14 mouse cellular contexts compared by ENCODE assay signal in the genomic region with DNA sequence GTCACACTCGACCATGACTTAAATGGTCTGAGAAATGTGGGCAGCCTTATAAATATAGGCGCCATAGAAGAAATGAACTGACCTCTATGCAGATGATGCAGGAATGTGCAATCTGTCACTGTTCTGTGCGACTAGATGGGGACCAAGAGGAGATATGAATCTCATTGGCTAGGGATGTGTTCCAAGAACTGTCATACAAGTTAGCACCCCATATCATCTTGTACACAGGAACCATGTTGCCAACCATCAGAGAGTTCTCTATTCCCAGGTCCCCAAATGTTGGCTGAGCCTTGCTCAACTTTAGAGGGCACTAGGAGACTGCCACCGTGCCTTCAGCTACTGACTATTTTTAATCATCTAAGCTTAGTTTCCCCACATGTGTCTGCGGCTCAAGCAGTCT.
A peak's percentile ranks its signal among the peaks of the same experiment; 100 is the strongest.
DNase-seq lines count a peak whose midpoint lies in the region; ATAC-seq and TF ChIP-seq lines count a peak whose summit lies in the region.
"Had no signal": no experiment of that assay in that cellular context is flagged by ENCODE, and none has a peak within 500 bp of the region (broad histone marks: within the 10 kb centered on the region; RNA-seq: fewer than 3 reads in every experiment).

No protein-coding gene starts in this region.

- no peaks in the 10 kb centered on the region for H3K27me3 ChIP-seq in forebrain, embryonic 14.5 days (replicated peaks; ENCODE audit: control insufficient read depth, insufficient read depth, low read length)
- H3K27me3 ChIP-seq in forebrain, embryonic 12.5 days = no peaks in the 10 kb centered on the region
- no peaks in the 10 kb centered on the region for H3K27me3 ChIP-seq in forebrain, embryonic 16.5 days (replicated peaks; ENCODE audit: control insufficient read depth, insufficient read depth, low read length)
- no peaks in the 10 kb centered on the region for H3K27me3 ChIP-seq in cerebellum, adult 2 months (ENCODE audit: control insufficient read depth, insufficient read depth, low read length)
- H3K27me3 ChIP-seq: embryonic facial prominence, embryonic 12.5 days had no signal

- DNase-seq in forebrain, embryonic 14.5 days (ENCODE audit: low spot score) = peak; percentile 60
- peak; percentile 69 for DNase-seq in brain, embryonic 14.5 days (ENCODE audit: low read depth)
- DNase-seq in cerebellum, adult 8-10 months = no peak
- DNase-seq in cerebellum, adult 2 months = no peak
- DNase-seq: adrenal gland, adult 2 months; adrenal gland, postnatal 10 days; adrenal gland, postnatal 25 days; cerebellum, adult 11-12 months; cerebellum, adult 9-10 months; cerebellum, postnatal 25 days had no signal

- peak; percentile 60; the same call in 1 of the 2 replicates for ATAC-seq in forebrain, embryonic 14.5 days
- no peak for ATAC-seq in forebrain, embryonic 12.5 days (ENCODE audit: low FRiP score)
- peak; percentile 67 for ATAC-seq in forebrain, embryonic 16.5 days

- H3K4me1 ChIP-seq in forebrain, embryonic 14.5 days (ENCODE audit: control insufficient read depth, insufficient read depth, low read length) = no peaks in the 10 kb centered on the region
- peaks cover 5% of the 10 kb centered on the region; the same call in 1 of the 2 replicates for H3K4me1 ChIP-seq in forebrain, embryonic 12.5 days
- H3K4me1 ChIP-seq in forebrain, embryonic 16.5 days (replicated peaks; ENCODE audit: control insufficient read depth, insufficient read depth, low read length) = peaks cover 19% of the 10 kb centered on the region; the same call in 1 of the 2 replicates
- H3K4me1 ChIP-seq in cerebellum, adult 2 months (ENCODE audit: control insufficient read depth, insufficient read depth, low read length) = peaks cover 24% of the 10 kb centered on the region
- H3K4me1 ChIP-seq: embryonic facial prominence, embryonic 10.5 days; embryonic facial prominence, embryonic 12.5 days had no signal

- no peak for TF ChIP-seq CTCF in brain, embryonic 14.5 days (IDR thresholded peaks at IDR 0.05; ENCODE audit: borderline replicate concordance, extremely low read depth, insufficient read depth, insufficient read length)
- no peak for TF ChIP-seq CTCF in cerebellum, adult 2 months (IDR thresholded peaks at IDR 0.05; ENCODE audit: borderline replicate concordance, insufficient read depth, low read depth, low read length)

- H3K27ac ChIP-seq in forebrain, embryonic 14.5 days (ENCODE audit: low read depth, low read length) = no peak overlapping the region
- H3K27ac ChIP-seq in forebrain, embryonic 12.5 days = no peak overlapping the region
- H3K27ac ChIP-seq in forebrain, embryonic 16.5 days (ENCODE audit: low read length) = peak overlapping the region; percentile 44
- no peak overlapping the region for H3K27ac ChIP-seq in cerebellum, adult 2 months (ENCODE audit: insufficient read depth, low read length)
- H3K27ac ChIP-seq: embryonic facial prominence, embryonic 10.5 days; embryonic facial prominence, embryonic 12.5 days had no signal

- 76% methylated on average over 5 of the region's 5 CpGs for WGBS in forebrain, embryonic 14.5 days
- WGBS in forebrain, embryonic 12.5 days = 86% methylated on average over 5 of the region's 5 CpGs
- 63% methylated on average over 5 of the region's 5 CpGs for WGBS in forebrain, embryonic 16.5 days
- WGBS in cerebellum, adult 2 months = 69% methylated on average over 5 of the region's 5 CpGs

- H3K9me3 ChIP-seq in forebrain, embryonic 14.5 days (replicated peaks; ENCODE audit: control insufficient read depth, low read length) = no peaks in the 10 kb centered on the region
- H3K9me3 ChIP-seq in forebrain, embryonic 12.5 days = no peaks in the 10 kb centered on the region
- H3K9me3 ChIP-seq in forebrain, embryonic 16.5 days (ENCODE audit: control insufficient read depth, low read length) = no peaks in the 10 kb centered on the region
- H3K9me3 ChIP-seq: embryonic facial prominence, embryonic 10.5 days; embryonic facial prominence, embryonic 12.5 days had no signal

- no peak overlapping the region for H3K4me3 ChIP-seq in forebrain, embryonic 14.5 days (ENCODE audit: low read depth, low read length)
- H3K4me3 ChIP-seq in forebrain, embryonic 12.5 days (replicated peaks) = no peak overlapping the region
- H3K4me3 ChIP-seq in forebrain, embryonic 16.5 days (replicated peaks; ENCODE audit: low read length) = no peak overlapping the region
- H3K4me3 ChIP-seq in cerebellum, adult 2 months (replicated peaks; ENCODE audit: insufficient read depth, low read depth, low read length) = no peak overlapping the region
- H3K4me3 ChIP-seq: embryonic facial prominence, embryonic 10.5 days; embryonic facial prominence, embryonic 12.5 days had no signal

- H3K36me3 ChIP-seq in forebrain, embryonic 14.5 days (ENCODE audit: control insufficient read depth, insufficient read depth, low read length) = no peaks in the 10 kb centered on the region
- peaks cover 6% of the 10 kb centered on the region for H3K36me3 ChIP-seq in forebrain, embryonic 12.5 days (replicated peaks)
- no peaks in the 10 kb centered on the region for H3K36me3 ChIP-seq in forebrain, embryonic 16.5 days (ENCODE audit: control insufficient read depth, insufficient read depth)
- H3K36me3 ChIP-seq: embryonic facial prominence, embryonic 10.5 days; embryonic facial prominence, embryonic 12.5 days had no signal

- H3K4me2 ChIP-seq in forebrain, embryonic 14.5 days (ENCODE audit: low read length) = no peak overlapping the region
- no peak overlapping the region for H3K4me2 ChIP-seq in forebrain, embryonic 12.5 days
- H3K4me2 ChIP-seq in forebrain, embryonic 16.5 days (ENCODE audit: low read length) = no peak overlapping the region
- H3K4me2 ChIP-seq: embryonic facial prominence, embryonic 12.5 days had no signal

- H3K9ac ChIP-seq in forebrain, embryonic 14.5 days (ENCODE audit: low read length) = no peak overlapping the region
- H3K9ac ChIP-seq in forebrain, embryonic 12.5 days = no peak overlapping the region
- H3K9ac ChIP-seq in forebrain, embryonic 16.5 days (replicated peaks; ENCODE audit: low read depth, low read length) = no peak overlapping the region
- H3K9ac ChIP-seq: embryonic facial prominence, embryonic 12.5 days had no signal

- TF ChIP-seq POLR2A in brain, embryonic 14.5 days (IDR thresholded peaks at IDR 0.05; ENCODE audit: borderline replicate concordance, extremely low read depth, insufficient read depth, insufficient read length, poor library complexity, severe bottlenecking) = no peak
- no peak for TF ChIP-seq POLR2A in cerebellum, adult 2 months (IDR thresholded peaks at IDR 0.05; ENCODE audit: borderline replicate concordance, insufficient read depth, low read length)

Comparison
In these comparisons a context has a peak if more than half of its experiments do, and no peak if none do; other contexts are left out.
1. DNase-seq: peak in forebrain, embryonic 14.5 days (single experiment) and brain, embryonic 14.5 days (single experiment); none in cerebellum, adult 8-10 months (single experiment) and cerebellum, adult 2 months (0 of 2).